Mouse (Mus musculus) fibroblast of lung, adult 2 months (primary cell): ENCODE results near the gene Ppt2.

Source experiments
- DNase-seq: peaks from one replicate; pipeline ENCODE4 v3.0.0-alpha.2; 2011; ENCODE audit warnings: low read depth

The Ppt2 gene

DNA sequence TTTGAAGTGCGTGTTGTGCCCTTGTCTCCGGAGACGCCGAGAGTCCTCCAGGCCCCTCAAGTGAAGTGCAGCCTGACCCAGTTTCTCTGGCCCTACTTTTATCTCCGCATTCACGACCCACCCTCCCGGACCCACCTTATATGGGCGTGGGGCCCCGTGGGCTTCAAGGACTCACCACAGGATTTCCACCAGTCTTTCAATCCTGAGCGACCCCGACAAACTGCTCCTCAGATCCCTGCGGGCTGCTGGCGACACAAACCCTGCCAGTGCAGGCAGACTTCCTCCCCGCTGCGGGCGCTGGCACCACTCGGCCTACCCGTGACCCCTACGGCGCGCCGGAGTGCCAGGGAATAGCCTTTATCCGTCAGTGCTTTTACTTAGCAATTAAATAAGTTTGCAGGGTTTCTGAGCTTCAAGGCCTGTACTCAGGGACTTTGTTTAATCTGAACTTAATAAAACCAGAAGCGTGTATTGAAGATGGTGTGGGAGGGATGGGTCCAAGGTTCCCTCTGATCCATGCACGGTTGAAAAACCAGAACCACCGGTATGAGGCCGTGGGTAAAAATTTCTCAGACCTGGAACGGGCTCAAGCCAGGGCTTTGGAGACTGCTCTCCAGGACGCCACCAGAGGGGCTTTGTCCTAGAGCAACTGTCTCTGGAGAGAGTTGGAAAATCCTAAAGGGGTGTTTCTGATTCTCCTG lies at the start of gene Ppt2:
Gene Ppt2 (minus strand): TSS at position 568 of the 701 bp plus-strand sequence.
- no peak for DNase-seq

DNA sequence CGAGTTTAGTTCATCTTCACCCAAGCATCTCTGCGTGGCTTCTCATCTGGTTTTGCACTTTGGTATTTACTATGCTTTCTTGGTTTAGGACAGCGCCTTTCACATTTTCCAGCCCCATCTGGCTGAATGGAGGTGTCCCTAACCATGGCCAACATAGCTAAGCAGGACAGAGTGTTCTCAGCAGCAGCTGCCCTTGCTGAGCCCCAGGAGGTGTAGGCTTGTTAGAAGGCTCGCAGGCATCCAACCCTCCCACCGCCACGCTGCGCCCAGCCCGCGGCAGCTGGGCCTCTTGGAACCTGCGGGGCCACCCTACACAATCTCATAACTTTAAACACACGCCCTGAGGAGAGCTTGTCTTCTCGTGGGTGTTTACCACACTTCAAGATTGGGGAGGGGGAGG lies 48.4 kb upstream of the Ppt2 start:
- DNase-seq: no peak

DNA sequence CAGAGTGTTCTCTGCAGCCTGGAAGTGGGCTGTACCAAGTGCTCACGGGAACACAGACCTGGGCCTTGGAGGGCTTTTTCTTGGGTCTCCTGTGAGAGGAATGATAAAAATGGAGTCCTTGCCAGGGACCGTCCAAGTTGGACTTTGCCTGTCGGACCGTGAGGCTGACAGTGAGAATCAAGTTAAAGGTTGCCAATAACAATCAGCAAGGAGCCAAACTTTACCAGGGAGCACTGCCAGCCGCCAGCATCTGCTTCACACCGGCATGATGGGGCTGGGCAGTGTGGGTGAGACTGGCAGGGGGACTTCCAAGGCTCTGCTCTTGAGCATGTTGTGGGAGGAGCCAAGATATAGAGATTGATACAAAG lies 47.8 kb upstream of the Ppt2 start:
- no peak for DNase-seq

DNA sequence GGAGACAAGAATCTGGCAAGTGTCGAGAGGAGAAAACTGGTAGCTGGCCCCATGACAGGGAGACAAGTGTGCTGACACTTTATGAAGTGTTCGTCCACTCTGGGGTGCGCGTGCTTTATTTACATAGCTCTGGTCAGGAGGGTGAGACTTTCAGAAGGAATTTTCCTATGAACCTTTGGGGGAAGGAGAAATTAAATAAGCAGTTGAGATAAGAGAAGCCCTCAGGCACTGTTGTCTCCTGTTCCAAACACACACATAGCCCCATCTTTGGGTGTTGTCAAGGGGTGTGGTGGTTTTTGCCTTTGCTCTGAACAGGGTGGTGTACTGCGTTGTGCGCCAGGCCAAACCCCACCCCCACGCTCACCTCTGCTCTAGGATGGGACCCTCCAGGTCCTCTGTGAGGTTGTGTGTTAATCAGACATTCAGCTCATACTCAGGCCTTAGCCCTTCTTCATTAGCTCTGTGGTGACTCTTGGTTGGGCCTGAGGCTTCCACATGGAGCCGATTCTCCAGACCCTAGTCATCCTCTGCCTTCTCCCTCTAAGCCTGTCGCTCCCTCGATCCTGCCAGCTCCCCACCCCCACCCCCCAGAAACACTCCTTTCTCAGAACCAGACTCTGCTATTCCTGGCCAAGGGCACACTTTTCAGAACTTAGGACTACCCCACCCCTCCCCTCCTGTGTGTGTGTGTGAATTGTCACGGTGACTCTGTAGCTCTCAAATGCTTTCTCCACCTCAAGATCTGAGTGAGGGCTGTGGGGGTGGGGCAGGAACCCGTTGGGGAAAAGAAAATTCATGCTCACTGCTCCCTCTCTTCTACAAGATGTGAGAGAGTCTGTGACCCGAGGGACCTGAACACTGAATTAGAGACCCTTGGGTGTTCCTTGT lies 47.1 kb upstream of the Ppt2 start:
- DNase-seq: no peak

DNA sequence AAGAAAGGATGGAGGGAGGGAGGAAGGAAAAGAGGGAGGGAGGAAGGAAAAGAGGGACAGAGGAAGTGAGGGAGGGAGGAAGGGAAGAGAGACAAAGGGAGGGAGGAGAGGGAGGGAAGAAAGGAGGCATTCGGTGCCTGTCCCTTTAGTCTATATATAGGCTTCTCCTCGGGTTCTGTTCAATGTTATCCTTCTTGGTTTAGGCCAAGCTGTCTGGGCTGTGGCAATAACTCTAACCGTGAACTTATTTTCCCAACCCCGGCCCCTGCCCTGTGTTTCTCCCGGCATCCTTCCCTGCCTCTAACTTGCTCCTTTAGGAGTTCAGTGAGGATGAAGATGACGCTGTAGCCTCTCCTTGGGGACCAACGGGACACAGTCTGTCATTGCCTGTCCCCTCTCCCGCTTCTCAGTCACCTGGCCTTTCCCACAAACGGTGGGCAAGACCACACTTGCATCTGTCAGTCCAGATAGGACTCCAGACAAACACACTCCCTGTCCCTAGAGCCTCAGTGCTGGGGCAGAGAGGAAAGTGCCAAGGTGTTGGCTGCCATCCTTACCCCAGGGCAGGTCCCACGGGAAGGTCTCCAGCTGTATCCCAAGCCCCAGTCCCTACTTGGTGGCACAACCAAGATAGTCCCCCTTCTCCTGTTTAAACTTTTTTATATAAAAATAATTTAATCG lies 46.4 kb upstream of the Ppt2 start:
- no peak for DNase-seq

DNA sequence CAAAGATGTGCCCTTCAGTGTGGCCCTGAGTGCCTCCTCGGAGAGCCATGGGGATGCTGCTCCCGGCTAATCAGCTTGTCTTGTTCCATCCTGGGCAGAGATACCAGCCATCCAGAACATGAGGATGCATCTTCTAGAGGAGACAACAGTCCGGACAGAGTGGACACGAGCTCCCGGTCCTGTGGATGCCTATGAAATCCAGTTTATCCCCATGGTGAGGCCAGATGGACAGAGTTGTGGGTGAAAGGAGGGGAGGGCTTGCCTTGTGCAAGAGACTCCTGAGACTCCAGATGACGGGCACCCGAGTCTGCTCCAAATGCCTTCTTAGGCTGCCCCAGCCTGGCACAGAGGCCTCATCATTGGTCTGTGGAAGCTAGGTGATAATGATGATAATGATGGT lies 44.8 kb upstream of the Ppt2 start:
- no peak for DNase-seq

DNA sequence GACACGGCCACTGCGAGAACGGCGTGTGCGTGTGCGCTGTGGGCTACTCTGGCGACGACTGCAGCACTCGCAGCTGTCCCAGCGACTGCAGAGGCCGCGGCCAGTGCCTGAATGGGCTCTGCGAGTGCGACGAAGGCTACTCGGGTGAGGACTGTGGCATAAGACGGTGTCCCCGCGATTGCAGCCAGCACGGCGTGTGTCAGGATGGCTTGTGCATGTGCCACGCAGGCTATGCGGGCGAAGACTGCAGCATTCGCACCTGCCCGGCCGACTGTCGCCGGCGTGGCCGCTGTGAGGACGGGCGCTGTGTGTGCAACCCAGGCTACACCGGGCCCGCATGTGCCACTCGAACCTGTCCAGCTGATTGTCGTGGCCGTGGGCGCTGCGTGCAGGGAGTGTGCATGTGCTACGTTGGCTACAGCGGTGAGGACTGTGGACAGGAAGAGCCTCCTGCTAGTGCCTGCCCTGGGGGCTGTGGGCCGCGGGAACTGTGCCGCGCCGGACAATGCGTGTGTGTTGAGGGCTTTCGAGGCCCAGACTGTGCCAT lies 44.0 kb upstream of the Ppt2 start:
- DNase-seq: no peak

DNA sequence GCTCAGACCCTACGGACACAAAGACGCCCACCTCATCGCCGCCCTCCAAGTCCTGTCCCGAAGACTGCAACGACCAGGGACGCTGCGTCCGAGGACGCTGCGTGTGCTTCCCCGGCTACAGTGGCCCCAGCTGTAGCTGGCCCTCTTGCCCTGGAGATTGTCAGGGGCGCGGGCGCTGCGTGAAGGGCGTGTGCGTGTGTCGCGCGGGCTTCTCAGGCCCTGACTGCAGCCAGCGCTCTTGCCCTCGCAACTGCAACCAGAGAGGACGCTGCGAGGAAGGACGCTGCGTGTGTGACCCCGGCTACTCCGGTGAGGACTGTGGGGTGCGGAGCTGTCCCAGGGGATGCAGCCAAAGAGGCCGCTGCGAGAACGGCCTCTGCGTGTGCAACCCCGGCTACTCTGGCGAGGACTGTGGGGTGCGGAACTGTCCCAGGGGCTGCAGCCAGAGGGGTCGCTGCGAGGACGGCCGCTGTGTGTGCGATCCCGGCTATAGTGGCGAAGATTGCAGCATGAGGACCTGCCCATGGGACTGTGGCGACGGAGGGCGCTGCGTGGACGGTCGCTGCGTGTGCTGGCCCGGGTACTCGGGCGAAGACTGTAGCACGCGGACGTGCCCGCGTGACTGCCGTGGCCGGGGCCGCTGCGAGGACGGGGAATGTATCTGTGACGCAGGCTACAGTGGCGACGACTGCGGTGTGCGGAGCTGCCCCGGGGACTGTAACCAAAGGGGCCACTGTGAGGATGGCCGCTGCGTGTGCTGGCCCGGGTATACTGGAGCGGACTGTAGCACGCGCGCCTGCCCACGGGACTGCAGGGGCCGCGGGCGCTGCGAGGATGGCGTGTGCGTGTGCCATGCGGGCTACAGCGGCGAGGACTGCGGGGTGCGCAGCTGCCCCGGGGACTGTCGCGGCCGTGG lies 43.1 kb upstream of the Ppt2 start:
- DNase-seq: no peak

DNA sequence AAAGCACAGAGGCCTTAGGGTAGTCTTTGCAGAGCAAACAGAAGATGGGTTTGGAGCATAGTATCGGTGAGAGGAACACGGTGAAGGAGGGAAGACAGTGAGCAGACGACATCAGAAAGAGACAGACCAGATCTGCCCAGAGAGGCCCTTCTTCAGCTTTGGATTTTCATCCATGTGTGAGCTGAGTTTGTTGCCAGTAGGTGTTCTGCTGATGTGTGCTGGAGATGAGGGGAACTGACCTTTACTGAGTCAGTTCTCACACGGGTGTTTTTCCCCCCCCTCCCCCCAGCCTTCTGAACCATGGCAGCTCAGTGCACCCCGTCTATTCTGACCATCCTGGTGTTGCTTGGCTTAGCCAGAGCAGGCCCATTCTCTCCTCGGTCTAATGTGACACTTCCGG lies 41.9 kb upstream of the Ppt2 start, which contains the start of gene Tnxb:
Gene Tnxb (plus strand): TSS at position 301 of the 400 bp plus-strand sequence.
- no peak for DNase-seq

DNA sequence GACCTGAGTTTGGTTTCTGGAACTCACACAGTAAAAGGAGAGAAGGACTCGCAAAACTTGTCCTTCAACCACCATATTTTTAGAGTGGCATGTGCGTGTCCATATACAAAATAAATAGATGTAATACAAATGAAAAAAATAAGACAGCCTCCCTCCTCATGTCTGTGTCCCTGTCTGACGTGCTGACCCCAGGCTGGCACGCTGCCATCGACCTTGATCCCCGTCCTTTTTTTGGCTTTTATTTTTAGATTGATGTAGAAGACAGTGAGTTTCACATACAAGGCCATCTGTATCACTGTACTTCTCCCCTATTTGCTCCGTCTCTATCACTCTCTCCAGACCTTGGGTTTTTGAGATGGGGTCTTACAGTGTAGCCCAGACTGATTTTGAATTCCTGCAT lies 36.2 kb upstream of the Ppt2 start:
- no peak for DNase-seq

DNA sequence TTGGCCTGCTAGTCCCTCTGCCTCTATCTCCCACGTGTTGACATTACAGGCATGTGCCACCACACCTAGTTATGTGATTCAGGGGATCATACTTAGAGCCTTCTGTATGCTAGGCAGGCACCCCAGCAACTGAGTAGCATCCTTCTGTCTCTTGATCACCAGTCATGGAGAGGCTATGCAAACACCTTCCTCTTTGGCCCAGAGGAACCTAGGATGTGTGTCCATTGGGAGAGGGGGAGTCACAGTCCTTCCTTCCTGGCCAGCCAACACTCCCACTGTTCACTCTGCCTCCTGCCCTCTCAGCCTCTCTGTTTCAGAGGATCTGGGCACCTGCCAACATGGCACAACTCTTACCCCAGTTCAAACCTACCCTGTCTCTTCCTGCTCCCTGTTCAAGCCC lies 35.2 kb upstream of the Ppt2 start:
- DNase-seq: no peak

DNA sequence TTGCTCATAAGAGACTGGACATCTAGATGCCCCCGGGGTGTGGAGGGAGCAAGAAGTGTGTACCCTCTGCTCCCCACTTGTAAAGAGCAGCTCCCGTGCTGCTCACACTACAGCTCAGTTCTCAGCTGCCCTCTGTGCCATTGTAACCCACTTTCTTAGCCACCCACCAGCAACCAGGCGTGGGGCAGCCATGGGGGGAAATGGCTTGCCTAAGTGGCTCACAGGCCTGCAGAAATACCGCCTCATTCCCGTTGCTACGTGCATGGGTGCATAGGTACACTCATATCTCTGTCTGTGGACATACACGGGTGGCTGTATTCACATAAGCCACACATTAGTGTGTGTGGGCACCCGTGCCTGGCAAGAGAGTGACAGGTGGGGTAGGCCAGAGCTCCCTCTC lies 34.7 kb upstream of the Ppt2 start:
- no peak for DNase-seq

DNA sequence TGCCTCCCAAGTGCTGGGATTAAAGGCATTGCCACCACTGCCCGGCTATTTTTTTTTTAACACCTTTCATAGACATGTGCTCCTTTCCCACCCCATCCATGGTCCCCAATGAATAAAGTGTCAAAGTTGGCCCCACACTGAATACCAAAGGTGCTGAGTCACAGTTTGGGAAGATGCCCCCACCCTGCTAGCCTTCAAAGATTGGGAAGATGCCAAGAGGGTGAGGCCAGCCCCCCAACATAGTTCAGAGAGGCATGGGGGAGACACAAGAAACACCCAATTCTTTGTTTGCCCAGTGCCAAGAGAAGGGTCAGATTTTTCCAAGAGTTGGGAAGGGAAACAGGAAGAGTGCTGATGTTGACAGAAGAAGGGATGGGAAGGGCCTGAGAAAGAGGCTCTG lies 34.2 kb upstream of the Ppt2 start:
- DNase-seq: no peak

DNA sequence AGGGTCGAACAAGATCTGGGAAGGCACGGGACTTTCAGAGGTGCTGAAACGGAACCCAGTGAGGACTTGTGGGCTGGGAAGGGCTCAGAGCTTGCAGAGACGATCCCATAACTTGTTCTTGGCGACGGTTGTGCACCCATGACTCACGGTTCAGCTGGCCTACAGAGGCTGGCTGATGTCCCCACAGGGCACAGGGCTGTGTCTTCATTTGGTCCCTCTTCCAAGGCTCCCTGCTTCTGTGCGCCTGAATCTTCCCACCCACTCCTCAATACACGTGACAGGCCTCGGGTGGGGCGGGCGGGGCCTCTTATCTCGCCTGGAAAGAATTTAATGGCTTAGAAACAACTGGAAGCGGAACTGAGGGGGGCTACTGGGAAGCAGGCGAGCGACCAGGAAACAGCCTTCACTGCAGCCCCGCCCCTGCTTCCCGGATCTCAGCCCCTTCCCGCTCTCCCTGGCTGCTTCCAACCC lies 32.8 kb upstream of the Ppt2 start:
- DNase-seq: no peak

DNA sequence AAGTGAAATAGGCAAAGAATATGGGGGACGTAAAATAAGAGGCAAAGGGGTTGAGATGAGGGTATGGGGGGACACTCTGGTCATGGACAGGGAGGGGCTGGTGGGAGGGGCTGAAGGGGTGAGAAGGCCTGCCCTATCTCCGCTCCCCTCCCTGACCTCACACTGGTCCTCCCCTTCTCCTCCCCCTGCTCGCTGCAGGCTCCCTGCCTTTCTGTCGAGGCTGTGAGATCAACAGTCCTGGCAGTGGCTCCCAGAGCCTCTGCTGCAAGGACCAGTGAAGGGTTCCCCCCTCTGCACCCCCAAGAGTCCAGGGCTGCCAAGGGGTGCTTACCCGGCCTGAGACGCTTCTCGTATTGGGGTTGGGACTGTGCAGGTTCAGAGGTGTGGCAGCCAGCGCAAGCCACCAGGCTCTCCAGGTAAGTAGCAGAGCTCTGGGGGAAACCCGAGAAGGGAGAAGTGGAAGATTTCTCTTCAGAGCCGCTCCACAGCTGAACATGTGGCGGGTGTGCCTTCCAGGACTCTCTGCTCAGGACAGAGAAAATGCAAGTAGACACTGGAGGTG lies 32.0 kb upstream of the Ppt2 start:
- DNase-seq: no peak

DNA sequence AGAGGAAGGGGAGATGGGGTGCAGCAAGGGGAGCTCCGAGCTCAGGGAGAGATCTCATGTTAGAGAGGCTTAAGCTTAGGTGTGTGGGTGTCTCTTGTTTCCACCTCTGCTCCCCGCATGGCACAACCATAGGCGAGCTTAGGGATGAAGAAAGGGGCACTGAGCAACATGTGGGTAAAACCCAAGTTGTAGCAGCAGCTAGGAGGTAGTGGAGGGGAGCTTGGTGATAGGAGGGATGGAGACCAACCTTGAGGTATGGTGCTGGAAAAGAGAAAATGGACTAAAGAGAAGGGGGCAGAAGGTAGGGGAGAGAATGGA lies 31.5 kb upstream of the Ppt2 start:
- DNase-seq: no peak

DNA sequence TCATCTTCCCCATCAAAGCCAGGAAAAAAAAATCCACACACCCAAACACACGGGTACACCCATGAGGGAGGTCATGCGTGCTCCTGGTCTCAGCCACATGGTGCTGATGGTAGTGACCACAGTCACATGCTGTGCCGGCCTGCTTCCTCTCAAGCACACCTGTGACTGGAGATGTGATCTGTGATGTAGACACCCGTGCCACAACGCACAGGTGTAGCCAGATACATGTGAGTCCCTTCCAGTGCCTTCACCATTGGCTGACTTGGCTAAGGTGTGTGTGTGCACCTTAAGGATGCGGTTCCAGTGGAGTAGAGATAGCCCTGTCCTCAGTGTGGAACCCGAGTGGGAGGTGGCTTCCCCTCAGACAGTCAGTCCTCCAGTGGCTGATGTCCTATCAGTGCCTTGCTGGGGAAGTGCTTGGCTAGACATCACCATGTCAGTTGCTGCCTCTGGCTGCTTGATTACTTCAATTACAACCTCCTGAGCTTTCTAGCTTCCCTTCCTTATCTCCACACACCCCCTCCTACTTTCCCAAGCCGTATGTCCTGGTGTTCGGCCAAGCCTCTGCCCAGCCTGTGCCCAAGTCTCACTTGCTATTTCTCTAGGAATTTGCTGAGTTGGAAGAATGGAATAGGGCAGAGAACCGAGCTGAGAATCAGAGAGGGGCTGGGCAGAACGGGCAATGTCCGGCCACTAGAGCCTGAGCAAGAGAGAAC lies 31.0 kb upstream of the Ppt2 start:
- no peak for DNase-seq

DNA sequence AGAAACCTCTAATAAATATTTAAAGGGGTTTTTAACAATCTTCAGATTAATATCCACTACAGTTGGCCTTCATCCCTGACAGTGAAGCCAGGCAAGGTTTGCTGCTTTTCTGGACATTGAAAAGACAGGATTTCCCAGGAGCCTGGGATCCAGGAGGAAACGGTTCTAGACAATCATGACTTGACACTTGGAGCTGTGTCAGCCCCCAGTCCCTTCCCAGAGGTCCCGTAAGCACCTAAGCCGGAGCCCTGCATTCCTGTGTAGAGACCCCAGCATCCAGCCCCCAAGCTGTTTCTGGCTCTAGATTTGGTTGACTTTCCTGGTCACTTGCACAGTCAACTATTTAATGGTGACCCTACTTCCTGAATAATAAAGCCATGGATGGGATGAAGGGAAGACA lies 30.3 kb upstream of the Ppt2 start:
- no peak for DNase-seq

DNA sequence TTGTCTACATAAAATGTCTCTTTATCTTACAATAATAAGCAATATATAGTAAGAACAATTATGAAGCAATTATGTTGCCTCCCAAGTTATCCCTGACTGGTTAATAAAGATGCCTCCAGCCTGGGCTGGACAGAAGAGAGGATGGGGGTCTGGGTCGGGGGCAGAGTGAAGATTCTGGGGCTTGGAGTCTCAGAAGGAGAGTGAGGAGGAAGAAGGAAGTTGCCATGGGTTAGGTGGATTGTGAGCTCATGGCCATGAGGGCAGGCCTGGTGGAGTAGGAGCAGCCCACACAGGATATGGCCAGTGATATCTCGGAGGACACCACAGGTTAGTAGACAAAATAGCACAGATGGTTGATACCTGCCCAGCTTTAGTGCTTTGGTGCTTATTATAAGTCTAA lies 29.8 kb upstream of the Ppt2 start:
- no peak for DNase-seq

DNA sequence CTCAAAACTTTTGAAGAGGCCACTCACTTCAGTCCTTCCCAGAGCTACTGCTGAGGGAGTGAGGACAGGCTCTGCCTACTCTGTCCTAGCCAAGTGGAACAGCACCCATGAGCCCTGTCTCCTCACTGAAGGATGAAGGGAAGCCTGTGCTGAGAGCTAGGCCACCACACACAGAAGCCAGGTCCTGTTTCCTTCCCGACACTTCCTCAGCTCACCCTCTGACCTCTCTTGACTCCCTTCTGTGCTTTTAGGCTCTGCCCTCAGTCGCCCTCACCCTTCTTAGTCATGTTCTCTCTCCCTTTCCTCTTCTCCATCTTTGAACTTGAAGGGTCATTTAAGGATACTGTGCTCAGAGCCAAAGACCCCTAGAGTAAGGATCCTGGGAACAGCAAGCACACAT lies 29.0 kb upstream of the Ppt2 start:
- no peak for DNase-seq

DNA sequence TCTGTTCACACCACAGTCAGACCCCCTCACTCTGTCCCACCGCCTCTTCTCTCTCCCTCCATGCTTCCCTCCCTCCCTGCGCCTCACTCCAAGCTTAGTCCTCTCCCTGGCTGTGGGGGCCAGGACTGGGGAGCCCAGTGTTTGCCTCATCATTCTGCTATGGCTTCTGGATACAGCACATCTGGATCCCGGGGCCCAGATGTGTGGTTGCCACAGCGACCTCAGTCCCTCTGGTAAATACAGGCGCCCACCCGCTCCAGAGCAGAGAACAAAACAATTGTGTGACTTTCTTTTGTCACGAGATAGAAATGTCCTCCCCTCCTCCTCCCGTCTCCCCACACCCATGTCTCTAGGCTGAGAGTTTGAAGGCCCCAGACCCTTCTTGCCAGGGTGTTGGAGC lies 28.4 kb upstream of the Ppt2 start:
- DNase-seq: no peak
